Mouse (Mus musculus): Measurements from ENCODE around the gene Csta1. TPM values are rescaled to one million over a fixed set of nuclear protein-coding genes. Genes with fewer than 3 reads are reported as not detected.
"Not testable (repeated sequence)": the region's sequence is repeated elsewhere in the genome, so short reads cannot be mapped to it uniquely, and the experiment has no call there.

Gene Csta1
- not detected in 2 replicates for polyA plus RNA-seq (2011; ENCODE audit: insufficient read length, low read depth, missing spikeins)

GRCm38 (mm10) chr16:36131141-36131540 lies at the start of gene Csta1:
TSS of gene Csta1 (minus strand) at chr16:36131241.
- H3K4me1 ChIP-seq (ENCODE audit: control insufficient read depth, insufficient read depth, low read length) = no peaks in the 10 kb centered on the region
- TF ChIP-seq CTCF (IDR thresholded peaks at IDR 0.05; ENCODE audit: borderline replicate concordance, insufficient read depth, low read length) (no peak), POLR2A (IDR thresholded peaks at IDR 0.05; ENCODE audit: low read depth, low read length) (no peak)
- no peak within 1 kb of the TSS for H3K27ac ChIP-seq (ENCODE audit: insufficient read depth, low read length)
- H3K4me3 ChIP-seq (ENCODE audit: insufficient read depth, low read length) = no peak within 1 kb of the TSS

- no peak for TF ChIP-seq CTCF (IDR thresholded peaks at IDR 0.05; ENCODE audit: borderline replicate concordance, insufficient read depth, low read length)
- no peak for TF ChIP-seq POLR2A (IDR thresholded peaks at IDR 0.05; ENCODE audit: low read depth, low read length)
- Histone ChIP-seq H3K4me1 (ENCODE audit: control insufficient read depth, insufficient read depth, low read length) (no peaks in the 10 kb centered on the region), H3K27ac (ENCODE audit: insufficient read depth, low read length) (no peak overlapping the region), H3K4me3 (ENCODE audit: insufficient read depth, low read length) (no peak overlapping the region)
These were observed 48.9 kb upstream of the Csta1 start for GRCm38 (mm10) chr16:36179910-36180309.

GRCm38 (mm10) chr16:36176108-36176507 lies 45.1 kb upstream of the Csta1 start:
- H3K4me1 ChIP-seq (ENCODE audit: control insufficient read depth, insufficient read depth, low read length) = no peaks in the 10 kb centered on the region
- no peak for TF ChIP-seq POLR2A (IDR thresholded peaks at IDR 0.05; ENCODE audit: low read depth, low read length)
- TF ChIP-seq CTCF (IDR thresholded peaks at IDR 0.05; ENCODE audit: borderline replicate concordance, insufficient read depth, low read length) = no peak
- H3K4me3 ChIP-seq (ENCODE audit: insufficient read depth, low read length) = no peak overlapping the region
- H3K27ac ChIP-seq (ENCODE audit: insufficient read depth, low read length) = no peak overlapping the region

- H3K27ac ChIP-seq (ENCODE audit: insufficient read depth, low read length); H3K4me1 ChIP-seq (ENCODE audit: control insufficient read depth, insufficient read depth, low read length); H3K4me3 ChIP-seq (ENCODE audit: insufficient read depth, low read length): not testable (repeated sequence)
These were observed 36.8 kb upstream of the Csta1 start for GRCm38 (mm10) chr16:36167841-36168240.

GRCm38 (mm10) chr16:36156402-36156975 lies 25.4 kb upstream of the Csta1 start, which contains the start of gene Stfa2l1:
TSS of gene Stfa2l1 (plus strand) at chr16:36156811.
- TF ChIP-seq CTCF (IDR thresholded peaks at IDR 0.05; ENCODE audit: borderline replicate concordance, insufficient read depth, low read length) = no peak
- no peak for TF ChIP-seq POLR2A (IDR thresholded peaks at IDR 0.05; ENCODE audit: low read depth, low read length)
- no peak within 1 kb of the TSS for H3K4me3 ChIP-seq (ENCODE audit: insufficient read depth, low read length)

GRCm38 (mm10) chr16:36138201-36138600 lies 7.2 kb upstream of the Csta1 start:
- TF ChIP-seq POLR2A (IDR thresholded peaks at IDR 0.05; ENCODE audit: low read depth, low read length) = no peak
- TF ChIP-seq CTCF (IDR thresholded peaks at IDR 0.05; ENCODE audit: borderline replicate concordance, insufficient read depth, low read length) = no peak
- no peak overlapping the region for H3K27ac ChIP-seq (ENCODE audit: insufficient read depth, low read length)
- no peaks in the 10 kb centered on the region for H3K4me1 ChIP-seq (ENCODE audit: control insufficient read depth, insufficient read depth, low read length)
- no peak overlapping the region for H3K4me3 ChIP-seq (ENCODE audit: insufficient read depth, low read length)

More at GRCm38 (mm10) chr16:36156402-36156975, 25.4 kb upstream of the Csta1 start, which contains the start of gene Stfa2l1:
- H3K4me1 ChIP-seq (ENCODE audit: control insufficient read depth, insufficient read depth, low read length) = no peaks in the 10 kb centered on the region
- no peak within 1 kb of the TSS for H3K27ac ChIP-seq (ENCODE audit: insufficient read depth, low read length)

- Histone ChIP-seq H3K27ac (ENCODE audit: insufficient read depth, low read length) (no peak overlapping the region), H3K4me3 (ENCODE audit: insufficient read depth, low read length) (no peak overlapping the region), H3K4me1 (ENCODE audit: control insufficient read depth, insufficient read depth, low read length) (no peaks in the 10 kb centered on the region)
- TF ChIP-seq CTCF (IDR thresholded peaks at IDR 0.05; ENCODE audit: borderline replicate concordance, insufficient read depth, low read length) (no peak), POLR2A (IDR thresholded peaks at IDR 0.05; ENCODE audit: low read depth, low read length) (no peak)
These were observed 2.9 kb downstream of the Csta1 start for GRCm38 (mm10) chr16:36128092-36128491.

- not testable (repeated sequence) for H3K4me3 ChIP-seq (ENCODE audit: insufficient read depth, low read length); H3K27ac ChIP-seq (ENCODE audit: insufficient read depth, low read length); H3K4me1 ChIP-seq (ENCODE audit: control insufficient read depth, insufficient read depth, low read length)
These were observed 15.3 kb downstream of the Csta1 start for GRCm38 (mm10) chr16:36115751-36116150.

GRCm38 (mm10) chr16:36111486-36111885 lies 19.6 kb downstream of the Csta1 start:
- H3K27ac ChIP-seq (ENCODE audit: insufficient read depth, low read length); H3K4me1 ChIP-seq (ENCODE audit: control insufficient read depth, insufficient read depth, low read length); H3K4me3 ChIP-seq (ENCODE audit: insufficient read depth, low read length): not testable (repeated sequence)

- no peak overlapping the region for H3K4me3 ChIP-seq (ENCODE audit: insufficient read depth, low read length)
- H3K4me1 ChIP-seq (ENCODE audit: control insufficient read depth, insufficient read depth, low read length) = no peaks in the 10 kb centered on the region
- no peak overlapping the region for H3K27ac ChIP-seq (ENCODE audit: insufficient read depth, low read length)
- no peak for TF ChIP-seq POLR2A (IDR thresholded peaks at IDR 0.05; ENCODE audit: low read depth, low read length)
These were observed 28.8 kb downstream of the Csta1 start for GRCm38 (mm10) chr16:36102211-36102610.

- H3K4me1 ChIP-seq (ENCODE audit: control insufficient read depth, insufficient read depth, low read length) = no peaks in the 10 kb centered on the region
- TF ChIP-seq CTCF (IDR thresholded peaks at IDR 0.05; ENCODE audit: borderline replicate concordance, insufficient read depth, low read length) (no peak), POLR2A (IDR thresholded peaks at IDR 0.05; ENCODE audit: low read depth, low read length) (no peak)
- H3K4me3 ChIP-seq (ENCODE audit: insufficient read depth, low read length) = no peak overlapping the region
- no peak overlapping the region for H3K27ac ChIP-seq (ENCODE audit: insufficient read depth, low read length)
These were observed 29.5 kb downstream of the Csta1 start for GRCm38 (mm10) chr16:36101526-36101925.

- not testable (repeated sequence) for H3K4me1 ChIP-seq (ENCODE audit: control insufficient read depth, insufficient read depth, low read length); H3K4me3 ChIP-seq (ENCODE audit: insufficient read depth, low read length); H3K27ac ChIP-seq (ENCODE audit: insufficient read depth, low read length)
These were observed 33.1 kb downstream of the Csta1 start for GRCm38 (mm10) chr16:36097813-36098499.

Data from embryonic fibroblast, embryonic 13.5 days (primary cell).